Mouse (Mus musculus): ENCODE measurements at regions not wholly inside any gene's neighbourhood (a gene's known extent, or its start where the extent isn't known, plus 50 kb on each side); places are given as distances from the start of the nearest gene placed in this dataset.

- Histone ChIP-seq H3K27ac (ENCODE audit: insufficient read depth, low read depth, low read length) (no peak overlapping the region), H3K4me3 (ENCODE audit: insufficient read depth, low read depth, low read length) (no peak overlapping the region), H3K4me1 (ENCODE audit: control insufficient read depth, insufficient read depth, low read length) (no peaks in the 10 kb centered on the region), H3K27me3 (replicated peaks; ENCODE audit: control insufficient read depth, insufficient read depth, low read length) (no peaks in the 10 kb centered on the region), H3K36me3 (ENCODE audit: control insufficient read depth, insufficient read depth, low read length) (no peaks in the 10 kb centered on the region)
- TF ChIP-seq CTCF (conservative IDR thresholded peaks at IDR 0.05; ENCODE audit: insufficient read depth, insufficient read length, low read depth, low read length): no peak
- no peak for TF ChIP-seq POLR2A (IDR thresholded peaks at IDR 0.05; ENCODE audit: low read depth, low read length)
- DNase-seq: no peak
- 34% methylated on average over 3 of the region's 3 CpGs for WGBS
These were observed 129.7 kb downstream of the Trmt11 start for GRCm38 (mm10) chr10:30470831-30471230.

- Histone ChIP-seq H3K4me3 (ENCODE audit: insufficient read depth, low read depth, low read length) (no peak overlapping the region), H3K36me3 (ENCODE audit: control insufficient read depth, insufficient read depth, low read length) (no peaks in the 10 kb centered on the region), H3K27me3 (replicated peaks; ENCODE audit: control insufficient read depth, insufficient read depth, low read length) (no peaks in the 10 kb centered on the region), H3K27ac (ENCODE audit: insufficient read depth, low read depth, low read length) (no peak overlapping the region), H3K4me1 (ENCODE audit: control insufficient read depth, insufficient read depth, low read length) (no peaks in the 10 kb centered on the region)
- no peak for DNase-seq
- TF ChIP-seq POLR2A (IDR thresholded peaks at IDR 0.05; ENCODE audit: low read depth, low read length) (no peak), CTCF (conservative IDR thresholded peaks at IDR 0.05; ENCODE audit: insufficient read depth, insufficient read length, low read depth, low read length) (no peak)
- WGBS: 82% methylated on average over 4 of the region's 4 CpGs
These were observed 149.9 kb downstream of the Trmt11 start for GRCm38 (mm10) chr10:30450616-30451015.

GRCm38 (mm10) chr10:30447057-30447456 lies 153.5 kb downstream of the Trmt11 start:
- no peak overlapping the region for H3K4me3 ChIP-seq (ENCODE audit: insufficient read depth, low read depth, low read length)
- no peaks in the 10 kb centered on the region for H3K36me3 ChIP-seq (ENCODE audit: control insufficient read depth, insufficient read depth, low read length)
- no peaks in the 10 kb centered on the region for H3K27me3 ChIP-seq (replicated peaks; ENCODE audit: control insufficient read depth, insufficient read depth, low read length)
- WGBS: 87% methylated on average over 2 of the region's 2 CpGs
- H3K27ac ChIP-seq (ENCODE audit: insufficient read depth, low read depth, low read length): no peak overlapping the region
- H3K4me1 ChIP-seq (ENCODE audit: control insufficient read depth, insufficient read depth, low read length): no peaks in the 10 kb centered on the region
- no peak for DNase-seq
- no peak for TF ChIP-seq CTCF (conservative IDR thresholded peaks at IDR 0.05; ENCODE audit: insufficient read depth, insufficient read length, low read depth, low read length)
- TF ChIP-seq POLR2A (IDR thresholded peaks at IDR 0.05; ENCODE audit: low read depth, low read length): no peak

- 71% methylated on average over 1 of the region's 1 CpGs for WGBS
- Histone ChIP-seq H3K36me3 (ENCODE audit: control insufficient read depth, insufficient read depth, low read length) (no peaks in the 10 kb centered on the region), H3K4me3 (ENCODE audit: insufficient read depth, low read depth, low read length) (no peak overlapping the region), H3K27me3 (replicated peaks; ENCODE audit: control insufficient read depth, insufficient read depth, low read length) (no peaks in the 10 kb centered on the region), H3K4me1 (ENCODE audit: control insufficient read depth, insufficient read depth, low read length) (no peaks in the 10 kb centered on the region), H3K27ac (ENCODE audit: insufficient read depth, low read depth, low read length) (no peak overlapping the region)
- DNase-seq: no peak
- TF ChIP-seq CTCF (conservative IDR thresholded peaks at IDR 0.05; ENCODE audit: insufficient read depth, insufficient read length, low read depth, low read length): no peak
- TF ChIP-seq POLR2A (IDR thresholded peaks at IDR 0.05; ENCODE audit: low read depth, low read length): no peak
These were observed 154.0 kb downstream of the Trmt11 start for GRCm38 (mm10) chr10:30446572-30446971.

DNA sequence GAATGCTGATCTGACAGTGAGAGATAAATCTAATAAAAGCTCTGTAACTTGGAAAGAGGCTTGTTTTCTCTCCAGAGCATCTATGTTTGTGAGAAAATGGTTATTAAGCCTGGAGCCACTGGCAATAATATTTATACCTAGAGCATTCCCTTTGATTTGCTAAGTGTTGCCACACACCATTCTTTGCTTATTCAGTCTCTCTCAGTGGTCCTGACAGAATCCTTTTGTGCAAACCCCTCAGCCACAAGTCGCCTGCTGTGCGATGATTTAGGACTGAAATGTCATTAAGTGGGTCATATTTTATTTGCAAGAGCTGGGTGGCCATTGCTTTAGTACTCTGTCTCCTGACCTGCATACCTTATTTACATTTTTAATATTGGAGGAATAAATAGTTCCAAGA lies 160.7 kb downstream of the Trmt11 start:
- no peak overlapping the region for H3K4me3 ChIP-seq (ENCODE audit: insufficient read depth, low read depth, low read length)
- 54% methylated on average over 2 of the region's 2 CpGs for WGBS
- H3K36me3 ChIP-seq (ENCODE audit: control insufficient read depth, insufficient read depth, low read length): no peaks in the 10 kb centered on the region
- TF ChIP-seq CTCF (conservative IDR thresholded peaks at IDR 0.05; ENCODE audit: insufficient read depth, insufficient read length, low read depth, low read length) (no peak), POLR2A (IDR thresholded peaks at IDR 0.05; ENCODE audit: low read depth, low read length) (no peak)
- DNase-seq: no peak
- H3K27me3 ChIP-seq (replicated peaks; ENCODE audit: control insufficient read depth, insufficient read depth, low read length): no peaks in the 10 kb centered on the region
- no peaks in the 10 kb centered on the region for H3K4me1 ChIP-seq (ENCODE audit: control insufficient read depth, insufficient read depth, low read length)
- H3K27ac ChIP-seq (ENCODE audit: insufficient read depth, low read depth, low read length): no peak overlapping the region

GRCm38 (mm10) chr10:30426420-30426923 lies 174.1 kb downstream of the Trmt11 start:
- no peak for TF ChIP-seq CTCF (conservative IDR thresholded peaks at IDR 0.05; ENCODE audit: insufficient read depth, insufficient read length, low read depth, low read length)
- no peak for TF ChIP-seq POLR2A (IDR thresholded peaks at IDR 0.05; ENCODE audit: low read depth, low read length)
- WGBS: 74% methylated on average over 4 of the region's 4 CpGs
- DNase-seq: no peak
- Histone ChIP-seq H3K27me3 (replicated peaks; ENCODE audit: control insufficient read depth, insufficient read depth, low read length) (no peaks in the 10 kb centered on the region), H3K36me3 (ENCODE audit: control insufficient read depth, insufficient read depth, low read length) (no peaks in the 10 kb centered on the region), H3K4me1 (ENCODE audit: control insufficient read depth, insufficient read depth, low read length) (no peaks in the 10 kb centered on the region), H3K27ac (ENCODE audit: insufficient read depth, low read depth, low read length) (no peak overlapping the region), H3K4me3 (ENCODE audit: insufficient read depth, low read depth, low read length) (no peak overlapping the region)

DNA sequence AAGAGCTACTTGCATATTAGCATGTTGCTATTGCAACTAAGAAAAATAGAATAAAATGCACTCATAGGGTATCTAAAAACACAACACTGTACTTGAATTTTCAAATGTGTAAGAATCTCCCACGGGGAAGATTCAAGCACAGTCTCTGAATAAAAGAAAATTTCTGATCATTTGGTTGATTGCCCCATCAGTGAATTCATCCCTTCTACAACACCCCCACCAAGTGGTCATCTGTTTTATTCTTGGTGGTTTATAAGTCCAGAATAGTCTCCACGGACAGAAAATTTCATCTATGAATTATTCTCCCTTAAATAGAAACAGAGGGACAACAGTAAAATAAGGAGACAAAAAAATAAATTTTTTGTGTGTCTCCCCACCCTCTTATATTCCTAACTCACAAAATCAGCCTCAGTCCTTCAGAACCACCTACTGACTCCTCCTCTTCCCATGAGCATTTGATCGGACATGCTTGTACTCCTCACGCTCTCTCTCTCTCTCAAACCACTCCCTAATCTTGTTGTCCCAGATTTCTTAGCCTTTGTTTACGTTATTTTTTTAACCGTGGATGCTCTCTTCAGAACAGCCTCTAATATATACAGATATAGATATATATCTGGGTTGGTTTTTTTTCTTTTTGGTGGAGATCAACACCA lies 181.0 kb downstream of the Trmt11 start:
- WGBS: 19% methylated on average over 6 of the region's 6 CpGs
- Histone ChIP-seq H3K27me3 (replicated peaks; ENCODE audit: control insufficient read depth, insufficient read depth, low read length) (no peaks in the 10 kb centered on the region), H3K36me3 (ENCODE audit: control insufficient read depth, insufficient read depth, low read length) (no peaks in the 10 kb centered on the region), H3K27ac (ENCODE audit: insufficient read depth, low read depth, low read length) (no peak overlapping the region), H3K4me1 (ENCODE audit: control insufficient read depth, insufficient read depth, low read length) (no peaks in the 10 kb centered on the region), H3K4me3 (ENCODE audit: insufficient read depth, low read depth, low read length) (no peak overlapping the region)
- peak; percentile 38 for DNase-seq
- TF ChIP-seq CTCF (conservative IDR thresholded peaks at IDR 0.05; ENCODE audit: insufficient read depth, insufficient read length, low read depth, low read length): no peak
- no peak for TF ChIP-seq POLR2A (IDR thresholded peaks at IDR 0.05; ENCODE audit: low read depth, low read length)

Measured in kidney, adult 2 months (tissue).